Mouse (Mus musculus): ENCODE data around the gene Thegl.

DNA sequence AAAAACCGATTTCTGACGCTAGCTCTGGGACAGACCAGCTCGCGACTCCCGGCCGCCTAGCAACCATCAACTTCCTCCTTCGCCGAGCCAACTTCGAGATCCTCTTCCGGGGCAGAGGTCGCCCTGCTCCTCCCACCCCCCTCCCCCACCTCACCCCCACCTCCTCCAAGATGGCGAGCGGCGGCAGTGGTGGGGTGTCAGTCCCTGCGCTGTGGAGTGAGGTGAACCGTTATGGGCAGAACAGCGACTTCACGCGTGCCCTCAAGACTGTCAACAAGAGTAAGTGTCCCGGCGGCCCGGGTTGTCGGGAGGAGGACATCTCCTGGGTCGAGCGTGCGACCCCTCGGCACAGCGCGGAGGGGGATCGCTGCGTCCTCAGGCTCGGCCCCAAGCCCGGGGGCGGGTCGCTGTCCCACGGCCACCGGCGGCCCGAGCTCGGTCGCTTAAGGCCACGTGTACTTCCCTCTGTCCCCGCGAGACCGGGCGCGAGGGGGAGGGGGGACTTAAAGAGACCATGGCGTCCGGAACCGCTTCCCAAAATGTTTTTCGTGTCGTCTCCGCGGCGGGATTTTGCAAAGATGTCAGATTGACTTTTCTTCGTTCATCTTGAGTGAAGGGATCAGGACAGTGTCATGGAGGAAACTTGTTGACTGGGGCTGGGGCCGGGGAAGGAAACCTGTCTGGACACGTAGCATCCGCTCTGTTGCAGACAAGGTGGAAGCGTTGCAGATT, 41.1 kb upstream of the Thegl start, which contains the start of gene Srp72:
- TF ChIP-seq CTCF (IDR thresholded peaks at IDR 0.05 in 2 of 3, conservative IDR thresholded peaks at IDR 0.05 in 1 of 3; ENCODE audit: control insufficient read depth in 1 of 3, insufficient read depth in 1 of 3, low read depth in 2 of 3, low read length in 3 of 3, poor library complexity in 1 of 3, severe bottlenecking in 1 of 3) (no peak), USF2 (IDR thresholded peaks at IDR 0.05; ENCODE audit: borderline replicate concordance in 1 of 2, insufficient read depth in 1 of 2, low read depth in 1 of 2, low read length in 2 of 2) (no peak), MAZ (IDR thresholded peaks at IDR 0.05; ENCODE audit: low read depth, low read length) (peak; percentile 88), ZC3H11A (IDR thresholded peaks at IDR 0.05; ENCODE audit: low read depth, low read length) (no peak), POLR2A (IDR thresholded peaks at IDR 0.05; ENCODE audit: control insufficient read depth in 1 of 2, insufficient read depth in 1 of 2, low read depth in 1 of 2, low read length in 2 of 2, poor library complexity in 1 of 2) (peak; percentile 80 to 94; a peak in 3 of 4 replicates), TCF12 (IDR thresholded peaks at IDR 0.05; ENCODE audit: low read depth, low read length) (0 out of 2 replicates have a peak, but pooled peaks have one; percentile 29), UBTF (IDR thresholded peaks at IDR 0.05; ENCODE audit: borderline replicate concordance, insufficient read depth, low read depth, low read length) (no peak), JUND (IDR thresholded peaks at IDR 0.05; ENCODE audit: low read depth, low read length) (no peak), POLR2AphosphoS5 (IDR thresholded peaks at IDR 0.05; ENCODE audit: borderline replicate concordance, low read depth, low read length) (no peak), NELFE (IDR thresholded peaks at IDR 0.05; ENCODE audit: low read depth, low read length) (peak; percentile 85), USF1 (IDR thresholded peaks at IDR 0.05; ENCODE audit: low read depth, low read length) (peak; percentile 75), TBP (IDR thresholded peaks at IDR 0.05; ENCODE audit: low read depth, low read length) (no peak)

Measured in MEL (cell line).